Mouse (Mus musculus) ES-CJ7 (cell line): ENCODE measurements at regions not wholly inside any gene's neighbourhood (a gene's known extent, or its start where the extent isn't known, plus 50 kb on each side); places are given as distances from the start of the nearest gene placed in this dataset.

Source experiments
- DNase-seq: peaks from one replicate; pipeline ENCODE4 v3.0.0; 2011; ENCODE audit warnings: low read depth, low spot score

DNA sequence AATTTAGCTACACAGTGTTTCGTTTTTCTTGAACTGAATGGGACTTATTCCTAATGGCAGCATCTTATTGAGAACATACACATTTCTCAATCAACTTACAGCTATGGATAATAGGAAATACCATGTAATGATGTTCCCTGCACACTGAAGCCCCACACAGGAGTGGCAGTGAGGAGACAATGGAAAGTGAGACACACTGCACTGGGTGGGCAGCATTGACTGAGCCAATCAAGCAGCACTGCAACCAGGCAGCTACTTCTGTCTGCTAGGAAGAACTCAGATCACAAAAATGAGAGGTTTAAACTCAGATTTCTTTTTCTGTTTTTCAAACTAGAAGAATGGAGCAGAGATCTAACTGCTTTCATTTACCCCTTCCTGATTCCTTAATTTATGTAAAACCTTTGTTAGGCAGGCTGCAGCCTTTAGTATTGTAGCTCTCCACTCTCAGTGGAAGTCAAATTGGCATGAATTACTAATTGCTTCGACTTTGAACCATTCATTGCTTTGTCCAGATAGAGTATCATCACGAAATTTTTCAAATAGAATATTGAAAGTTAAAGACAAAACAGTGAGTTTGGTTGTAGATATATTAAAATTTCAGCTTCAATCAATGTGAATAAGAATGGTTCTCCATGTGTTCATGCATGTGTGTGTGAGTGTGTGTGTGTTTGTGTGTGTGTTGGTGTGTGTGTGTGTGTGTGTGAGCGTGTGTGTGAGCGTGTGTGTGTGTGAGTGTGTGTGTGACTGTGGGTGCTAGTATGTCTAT is 590.9 kb downstream of the Ttll7 start:
- no peak for DNase-seq

DNA sequence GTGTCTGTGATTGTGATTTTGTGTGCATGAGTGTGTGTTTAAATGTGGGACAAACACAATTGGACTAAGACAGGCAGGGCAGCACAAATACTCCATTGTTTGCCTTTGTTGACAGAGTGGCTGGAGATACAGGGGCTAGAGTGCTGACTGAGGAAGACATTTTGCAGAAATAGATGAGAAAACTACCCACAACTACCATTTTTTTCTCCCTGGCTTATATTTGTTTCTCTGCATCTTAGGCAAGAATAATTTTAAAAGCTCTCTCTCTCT is 591.5 kb downstream of the Ttll7 start:
- no peak for DNase-seq

DNA sequence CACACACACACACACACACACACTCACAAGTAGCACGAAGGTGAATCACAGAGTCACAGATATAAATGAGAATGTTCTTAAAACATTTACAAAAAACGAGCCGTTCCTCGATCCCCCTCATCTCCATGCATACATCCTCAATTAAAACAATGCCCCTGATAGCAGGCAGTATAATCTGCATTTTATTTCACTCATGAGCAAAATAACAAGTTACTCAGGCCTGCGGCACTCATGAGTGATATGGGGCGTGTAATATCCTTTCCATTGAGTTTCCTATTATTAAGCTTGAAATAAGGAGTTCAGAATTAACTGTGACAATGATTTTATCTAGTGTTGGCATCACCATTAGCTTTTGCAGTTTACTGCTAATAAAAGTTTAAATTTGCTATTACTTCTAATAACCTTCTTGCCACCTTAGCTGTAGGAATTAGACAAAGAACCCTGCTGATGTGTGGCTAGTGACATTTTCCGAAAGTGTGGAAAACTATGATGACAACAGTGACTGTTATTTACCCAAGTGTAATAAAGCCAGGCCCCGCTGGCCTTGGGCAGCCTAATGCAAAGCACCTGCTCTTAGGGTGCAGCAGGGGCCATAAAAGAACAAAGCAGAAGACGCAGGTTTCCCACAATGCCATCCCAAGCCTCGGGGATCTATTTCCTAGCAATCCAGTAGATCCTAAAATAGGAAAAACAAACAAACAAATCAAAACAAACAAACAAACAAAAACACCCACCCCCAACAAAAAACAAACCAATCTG is 592.0 kb downstream of the Ttll7 start:
- DNase-seq: no peak

DNA sequence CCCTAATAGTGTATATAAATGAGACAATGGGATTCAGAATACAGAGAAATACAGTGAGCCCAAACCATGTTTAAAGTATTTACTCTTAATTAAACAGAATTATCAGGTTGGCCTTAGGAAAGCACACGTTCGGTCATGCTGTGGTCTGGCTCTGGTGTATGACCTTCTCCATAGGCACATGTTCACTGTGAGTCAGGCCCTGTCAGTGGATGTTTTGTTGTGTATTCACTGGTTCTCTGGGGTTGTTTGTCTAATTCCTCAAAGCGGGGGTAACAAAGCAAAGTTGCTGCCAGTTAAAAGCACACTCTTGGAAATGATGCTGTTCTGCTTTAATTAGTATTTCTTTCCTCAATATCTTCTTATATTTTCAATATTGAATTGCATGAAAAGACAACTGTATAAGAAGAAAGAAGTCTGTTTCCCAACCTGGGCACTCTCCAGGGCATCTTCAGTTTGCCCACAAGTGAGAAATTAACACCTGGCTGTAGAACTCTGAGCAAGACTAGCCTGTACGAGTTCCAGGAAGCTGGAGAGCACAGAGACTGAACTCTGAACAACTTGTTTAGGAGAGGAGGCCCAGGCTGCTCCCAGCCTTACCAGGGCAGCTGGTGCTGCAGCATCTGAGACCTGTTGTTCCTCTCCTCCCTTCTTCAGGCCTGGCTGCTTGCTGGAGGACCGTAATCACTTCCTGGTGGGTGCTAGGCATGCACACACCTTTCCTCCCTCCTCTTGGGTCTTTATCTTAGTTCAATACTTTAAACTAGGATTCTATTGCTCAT is 593.1 kb downstream of the Ttll7 start:
- no peak for DNase-seq

DNA sequence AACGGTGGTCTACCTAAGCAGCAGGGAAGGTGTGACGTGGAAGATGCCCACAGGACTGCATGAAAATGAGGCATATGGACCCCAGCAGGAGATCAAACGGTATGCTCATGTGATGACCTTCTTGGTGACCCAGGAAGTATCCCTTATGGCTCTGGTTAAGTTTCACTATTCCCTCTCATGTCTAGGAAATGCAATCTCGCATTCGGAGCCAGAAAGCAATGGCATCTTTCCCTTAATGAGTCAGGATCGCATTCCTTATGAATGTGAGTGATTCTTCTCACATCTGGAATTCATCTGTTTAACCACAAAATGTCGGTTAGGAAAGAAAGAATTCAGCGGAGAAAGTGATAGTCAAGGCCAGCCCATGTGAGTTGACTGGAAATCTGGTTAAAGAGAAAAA is 593.7 kb downstream of the Ttll7 start:
- DNase-seq: no peak

DNA sequence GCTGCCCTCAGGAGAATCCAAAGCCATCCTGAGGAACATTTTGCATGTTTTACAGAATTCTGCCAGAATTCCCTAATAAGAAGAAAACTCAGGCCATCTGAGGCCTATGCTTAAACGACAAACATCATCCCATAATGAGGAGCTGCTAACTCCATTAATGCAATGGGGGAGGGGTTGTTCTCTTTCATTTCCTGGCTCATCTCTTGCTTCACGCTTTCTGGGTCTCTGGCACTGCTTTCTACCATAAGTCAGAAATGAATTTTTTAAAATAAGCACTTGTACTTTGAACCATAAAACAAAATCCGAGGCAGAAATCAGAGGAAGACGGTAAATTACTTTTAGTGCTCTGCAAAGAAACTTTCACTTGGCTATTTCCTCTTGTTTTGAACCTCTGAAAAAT is 600.0 kb downstream of the Ttll7 start:
- DNase-seq: no peak

DNA sequence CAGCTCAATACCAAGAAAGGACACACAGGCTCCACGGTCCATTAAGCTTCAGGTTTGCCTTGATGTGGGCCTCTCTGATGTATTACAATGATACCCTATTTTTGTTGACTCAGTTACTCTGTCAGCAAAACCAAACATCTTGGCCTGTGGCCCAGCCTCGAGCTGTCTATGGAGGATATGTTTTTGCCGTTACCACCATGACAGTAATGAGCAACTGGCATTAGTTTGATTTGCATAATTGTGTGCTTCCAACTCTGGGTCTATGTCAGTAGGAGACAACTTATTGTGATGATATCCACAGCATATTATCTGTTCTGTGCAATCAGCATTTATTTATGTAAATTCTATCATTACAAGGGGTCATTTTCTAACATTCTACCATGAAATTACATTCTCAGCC is 603.2 kb downstream of the Ttll7 start:
- DNase-seq: no peak

DNA sequence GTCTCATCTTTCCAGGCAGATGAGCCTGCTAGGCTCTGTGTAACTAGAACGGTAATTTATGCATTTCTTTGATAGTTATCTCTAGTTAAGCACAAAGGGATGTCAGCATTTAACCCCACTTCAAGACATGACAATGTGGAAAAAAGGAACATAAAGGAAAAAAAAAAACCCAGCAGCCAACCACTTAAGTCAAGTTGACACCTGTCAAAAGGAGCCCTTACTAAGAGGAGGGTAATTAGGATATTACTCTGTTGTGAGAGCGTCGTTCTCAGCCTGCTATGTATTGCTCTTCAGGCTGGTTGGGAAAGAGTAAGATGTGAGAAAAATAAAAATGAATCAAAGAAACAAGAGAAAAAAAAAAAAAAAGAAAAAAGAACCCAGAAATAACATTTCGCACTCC is 604.1 kb downstream of the Ttll7 start:
- DNase-seq: no peak

DNA sequence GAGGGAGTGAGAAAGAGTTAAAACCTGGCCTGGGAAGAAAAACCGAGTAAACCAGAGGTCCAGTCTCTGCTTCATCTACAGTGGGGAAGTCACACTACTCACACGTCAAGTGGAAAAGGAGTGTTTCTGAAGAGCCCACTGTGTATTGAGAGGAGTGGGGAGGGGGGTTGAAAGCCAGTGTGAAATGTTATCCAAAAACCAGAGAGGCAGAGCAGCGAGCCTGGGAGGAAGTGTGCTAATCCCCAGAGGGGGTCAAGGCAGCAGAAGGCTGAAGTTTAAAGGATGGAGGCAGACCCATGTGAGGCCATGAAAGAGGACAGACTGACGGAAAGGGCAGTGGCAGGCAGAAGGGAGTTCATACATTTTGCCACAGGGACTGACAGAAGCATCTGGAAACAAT is 605.9 kb downstream of the Ttll7 start:
- no peak for DNase-seq

DNA sequence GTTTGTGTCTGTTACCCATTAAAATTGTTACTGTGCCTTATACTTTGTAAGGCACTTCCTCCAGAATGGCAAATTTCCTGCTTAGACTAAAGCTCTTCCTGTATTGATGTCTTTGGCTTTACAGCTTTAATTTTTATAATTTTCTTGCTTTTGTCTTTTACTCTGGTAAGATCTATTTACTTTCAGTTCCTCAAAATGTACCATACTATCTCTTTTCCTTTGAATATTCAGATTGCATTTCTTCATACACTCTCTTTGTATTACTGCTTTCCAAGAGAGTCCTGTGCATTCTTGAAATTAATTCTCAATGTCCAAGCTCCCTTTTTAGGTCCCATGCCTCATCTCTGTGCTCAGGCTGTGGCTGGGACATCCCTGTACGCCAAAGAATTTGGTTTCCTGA is 627.7 kb downstream of the Ttll7 start:
- no peak for DNase-seq
